Mouse (Mus musculus) forebrain, postnatal 0 days (tissue): ENCODE data around the gene Mrpl51. TPM values are rescaled to one million over a fixed set of nuclear protein-coding genes. Genes with fewer than 3 reads are reported as not detected.

Source experiments
- ATAC-seq: fragments of 200-750 bp; cut with Nextera tagmentation; 2 replicates; pipeline ENCODE4 v1.8.0; 2017; ENCODE audit warnings: mild to moderate bottlenecking, moderate library complexity
- DNase-seq: peaks from one replicate; pipeline ENCODE4 v3.0.0-alpha.2; 2015
- H3K27ac ChIP-seq: fragments of 300-500 bp; sonication (generic); 2 replicates; pipeline ENCODE4 v1.5.1; 2014; ENCODE audit warnings: low read depth, mild to moderate bottlenecking, antibody characterized with exemption, low read length, moderate library complexity, mixed read lengths
- H3K27me3 ChIP-seq: fragments of 300-500 bp; sonication (generic); 2 replicates; pipeline ENCODE4 v1.6.1; 2014; ENCODE audit warnings: mild to moderate bottlenecking, low read length, mixed read lengths; ENCODE audit not compliant: insufficient read depth
- H3K36me3 ChIP-seq: fragments of 300-500 bp; sonication (generic); 2 replicates; pipeline ENCODE4 v1.6.1; 2014; ENCODE audit warnings: mild to moderate bottlenecking, moderate library complexity; ENCODE audit not compliant: insufficient read depth
- H3K4me1 ChIP-seq: fragments of 300-500 bp; sonication (generic); 2 replicates; pipeline ENCODE4 v1.6.1; 2014; ENCODE audit warnings: antibody characterized with exemption; ENCODE audit not compliant: insufficient read depth
- H3K4me2 ChIP-seq: fragments of 300-500 bp; sonication (generic); 2 replicates; pipeline ENCODE4 v1.6.1; 2014; ENCODE audit warnings: low read depth, mild to moderate bottlenecking, moderate library complexity
- H3K4me3 ChIP-seq: fragments of 300-500 bp; sonication (generic); 2 replicates; pipeline ENCODE4 v1.5.1; 2014; ENCODE audit warnings: low read depth, low read length, mixed read lengths
- H3K9ac ChIP-seq: fragments of 300-500 bp; sonication (generic); 2 replicates; pipeline ENCODE4 v1.6.1; 2014; ENCODE audit warnings: mild to moderate bottlenecking
- H3K9me3 ChIP-seq: fragments of 300-500 bp; sonication (generic); 2 replicates; pipeline ENCODE4 v1.6.1; 2016; ENCODE audit warnings: low read length
- CTCF ChIP-seq: sonication (generic); IDR thresholded peaks from 2 replicates; pipeline ENCODE4 v1.5.1; 2016; ENCODE audit warnings: antibody characterized with exemption, control low read depth, low read depth
- WGBS: fragments of 180-500 bp; shearing (Covaris S2); extraction: QIAGEN DNeasy Blood & Tissue Kit; methylation state at CpG from one replicate; pipeline ENCODE4 v1.1.7; 2014; 5-methylcytosine and 5-hydroxymethylcytosine counted together
- microRNA-seq, 2 experiments: library from miRNA; unstranded; fragments of <30 nt; microRNA quantifications; one replicate each; pipeline ENCODE4; 2016
- polyA plus RNA-seq: library from polyadenylated mRNA; unstranded; fragments of >200 nt; fragmentation: Nextera tagmentation; extraction: Ambion mirVana; gene quantifications from 2 replicates; pipeline ENCODE4 v1.2.1, GENCODE M21; 2015
- total RNA-seq: library from RNA; depleted of rRNA; stranded (reverse); fragments of >200 nt; gene quantifications from 2 replicates; pipeline ENCODE4 v1.2.3, GENCODE M21; 2014; rRNA removed

Mrpl51 gene
- total and polyA plus RNA-seq, 2 experiments from 2014 or later: 51.3 to 146 TPM

DNA sequence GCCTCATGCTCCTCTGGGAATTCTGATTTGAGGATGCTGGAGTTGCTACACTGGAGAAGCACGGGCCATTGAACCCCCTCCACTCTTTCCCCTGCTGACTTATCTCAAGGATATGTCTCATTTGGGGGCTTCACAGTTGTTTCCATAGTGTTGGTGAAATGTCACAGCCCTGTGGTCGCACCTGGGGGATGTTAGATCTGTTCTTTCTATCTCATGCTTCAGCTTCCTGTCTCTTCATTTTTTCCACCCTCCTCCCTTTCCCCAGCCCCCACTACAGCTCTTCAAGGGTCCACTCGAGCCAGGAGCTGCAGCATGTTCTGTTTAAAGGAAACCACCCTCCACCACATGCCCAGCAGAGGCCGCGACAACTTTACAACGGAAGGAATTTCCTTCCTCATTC, 46.8 kb downstream of the Mrpl51 start:
- H3K27ac ChIP-seq: no peak overlapping the region
- H3K4me2 ChIP-seq: no peak overlapping the region
- no peak for TF ChIP-seq CTCF
- H3K36me3 ChIP-seq: no peaks in the 10 kb centered on the region
- H3K27me3 ChIP-seq: no peaks in the 10 kb centered on the region
- H3K9me3 ChIP-seq: no peaks in the 10 kb centered on the region
- ATAC-seq (no peak), DNase-seq (no peak)
- 80% methylated on average over 6 of the region's 6 CpGs for WGBS
- H3K4me3 ChIP-seq: no peak overlapping the region
- H3K9ac ChIP-seq: no peak overlapping the region
- no peaks in the 10 kb centered on the region for H3K4me1 ChIP-seq

- ATAC-seq (no peak), DNase-seq (no peak)
- no peaks in the 10 kb centered on the region for H3K4me1 ChIP-seq
- no peak overlapping the region for H3K4me2 ChIP-seq
- TF ChIP-seq CTCF: no peak
- H3K27me3 ChIP-seq: no peaks in the 10 kb centered on the region
- H3K27ac ChIP-seq: no peak overlapping the region
- WGBS: 93% methylated on average over 5 of the region's 5 CpGs
- H3K9ac ChIP-seq: no peak overlapping the region
- H3K9me3 ChIP-seq: no peaks in the 10 kb centered on the region
- no peaks in the 10 kb centered on the region for H3K36me3 ChIP-seq
- no peak overlapping the region for H3K4me3 ChIP-seq
Observed at GRCm38 (mm10) chr6:125239547-125239946, 47.9 kb downstream of the Mrpl51 start.

GRCm38 (mm10) chr6:125240617-125241016, 49.0 kb downstream of the Mrpl51 start:
- WGBS: 89% methylated on average over 5 of the region's 5 CpGs
- H3K9me3 ChIP-seq: no peaks in the 10 kb centered on the region

GRCm38 (mm10) chr6:125241566-125241965, 50.0 kb downstream of the Mrpl51 start:
- no peak for DNase-seq
- 88% methylated on average over 8 of the region's 8 CpGs for WGBS

More at GRCm38 (mm10) chr6:125240617-125241016, 49.0 kb downstream of the Mrpl51 start:
- Histone ChIP-seq H3K4me3 (no peak overlapping the region), H3K4me2 (no peak overlapping the region), H3K4me1 (no peaks in the 10 kb centered on the region), H3K27me3 (no peaks in the 10 kb centered on the region), H3K9ac (no peak overlapping the region), H3K27ac (no peak overlapping the region), H3K36me3 (no peaks in the 10 kb centered on the region)
- DNase-seq (no peak), ATAC-seq (no peak)
- no peak for TF ChIP-seq CTCF

GRCm38 (mm10) chr6:125244551-125244950, 53.0 kb downstream of the Mrpl51 start:
- 38% methylated on average over 1 of the region's 1 CpGs for WGBS
- Histone ChIP-seq H3K9me3 (no peaks in the 10 kb centered on the region), H3K9ac (no peak overlapping the region), H3K27me3 (no peaks in the 10 kb centered on the region), H3K4me2 (no peak overlapping the region), H3K4me3 (no peak overlapping the region), H3K4me1 (no peaks in the 10 kb centered on the region), H3K36me3 (no peaks in the 10 kb centered on the region), H3K27ac (no peak overlapping the region)
- no peak for TF ChIP-seq CTCF
- no peak for ATAC-seq
- DNase-seq: no peak

More at GRCm38 (mm10) chr6:125241566-125241965, 50.0 kb downstream of the Mrpl51 start:
- Histone ChIP-seq H3K27me3 (no peaks in the 10 kb centered on the region), H3K4me1 (no peaks in the 10 kb centered on the region), H3K27ac (no peak overlapping the region), H3K4me3 (no peak overlapping the region), H3K9me3 (no peaks in the 10 kb centered on the region), H3K9ac (no peak overlapping the region), H3K36me3 (no peaks in the 10 kb centered on the region), H3K4me2 (no peak overlapping the region)
- ATAC-seq: no peak
- no peak for TF ChIP-seq CTCF

Small RNA genes lying within 50 kb of the gene (microRNA-seq; reads per million reads assigned to microRNA genes)
- gene Mir3098: 0.39 to 0.85 reads per million in 2 experiments
- gene Mir8113: 0 reads per million in 2 experiments

Other genes with a start within 250 kb of the Mrpl51 start
- 82.4 and 117 TPM in 2 replicates for gene Cops7a, start 226.3 kb upstream of the Mrpl51 start, total RNA-seq
- 87.8 and 93.0 TPM in 2 replicates for gene Cops7a, start 226.3 kb upstream of the Mrpl51 start, polyA plus RNA-seq
- 12.2 and 18.3 TPM in 2 replicates for gene Pianp, start 195.1 kb upstream of the Mrpl51 start, total RNA-seq
- gene Pianp, start 195.1 kb upstream of the Mrpl51 start, polyA plus RNA-seq: 53.8 and 68.9 TPM in 2 replicates
- gene Zfp384, start 182.7 kb upstream of the Mrpl51 start, total RNA-seq: 24.7 and 34.5 TPM in 2 replicates
- gene Zfp384, start 182.7 kb upstream of the Mrpl51 start, polyA plus RNA-seq: 7.2 and 8.4 TPM in 2 replicates
- gene Ing4, start 152.0 kb upstream of the Mrpl51 start, total RNA-seq: 83.4 and 103 TPM in 2 replicates
- 102 and 111 TPM in 2 replicates for gene Ing4, start 152.0 kb upstream of the Mrpl51 start, polyA plus RNA-seq
- gene Acrbp, start 142.1 kb upstream of the Mrpl51 start, total RNA-seq: 11.3 and 12.2 TPM in 2 replicates
- 11.4 and 13.8 TPM in 2 replicates for gene Acrbp, start 142.1 kb upstream of the Mrpl51 start, polyA plus RNA-seq
- gene Lpar5, start 123.9 kb upstream of the Mrpl51 start, total RNA-seq: 0.38 and 0.71 TPM in 2 replicates
- 0.59 and 0.61 TPM in 2 replicates for gene Lpar5, start 123.9 kb upstream of the Mrpl51 start, polyA plus RNA-seq
- gene Chd4, start 95.8 kb upstream of the Mrpl51 start, total RNA-seq: 121 and 141 TPM in 2 replicates
- 53.3 and 72.6 TPM in 2 replicates for gene Chd4, start 95.8 kb upstream of the Mrpl51 start, polyA plus RNA-seq
- gene Nop2, start 59.9 kb upstream of the Mrpl51 start, total RNA-seq: 47.2 and 56.0 TPM in 2 replicates
- gene Nop2, start 59.9 kb upstream of the Mrpl51 start, polyA plus RNA-seq: 39.6 and 43.5 TPM in 2 replicates
- 24.6 and 28.8 TPM in 2 replicates for gene Iffo1, start 46.6 kb upstream of the Mrpl51 start, total RNA-seq
- gene Iffo1, start 46.6 kb upstream of the Mrpl51 start, polyA plus RNA-seq: 12.8 and 18.3 TPM in 2 replicates
- gene Gapdh, start 25.3 kb upstream of the Mrpl51 start, total RNA-seq: 2,022 and 2,511 TPM in 2 replicates
- gene Gapdh, start 25.3 kb upstream of the Mrpl51 start, polyA plus RNA-seq: 1,543 and 1,551 TPM in 2 replicates
- 32.5 and 43.5 TPM in 2 replicates for gene Ncapd2, start 100 bp upstream of the Mrpl51 start, total RNA-seq
- 18.9 and 25.8 TPM in 2 replicates for gene Ncapd2, start 100 bp upstream of the Mrpl51 start, polyA plus RNA-seq
- 6.7 and 12.9 TPM in 2 replicates for gene Vamp1, start 23.8 kb downstream of the Mrpl51 start, total RNA-seq
- 7.9 and 11.9 TPM in 2 replicates for gene Vamp1, start 23.8 kb downstream of the Mrpl51 start, polyA plus RNA-seq
- 2.5 and 4.3 TPM in 2 replicates for gene Tapbpl, start 40.1 kb downstream of the Mrpl51 start, total RNA-seq
- 3.7 and 6.9 TPM in 2 replicates for gene Tapbpl, start 40.1 kb downstream of the Mrpl51 start, polyA plus RNA-seq
- not detected in 2 replicates for gene Cd27, start 45.2 kb downstream of the Mrpl51 start, total RNA-seq
- 0.33 TPM in 1 of 2 replicates, not detected in the other for gene Cd27, start 45.2 kb downstream of the Mrpl51 start, polyA plus RNA-seq
- not detected in 2 replicates for gene Tuba3a, start 94.2 kb downstream of the Mrpl51 start, total RNA-seq
- not detected in 2 replicates for gene Tuba3a, start 94.2 kb downstream of the Mrpl51 start, polyA plus RNA-seq
- 14.9 and 19.9 TPM in 2 replicates for gene Ltbr, start 122.1 kb downstream of the Mrpl51 start, total RNA-seq
- 11.4 and 14.8 TPM in 2 replicates for gene Ltbr, start 122.1 kb downstream of the Mrpl51 start, polyA plus RNA-seq
- 0.67 and 1.2 TPM in 2 replicates for gene Scnn1a, start 128.9 kb downstream of the Mrpl51 start, total RNA-seq
- 1.0 and 1.5 TPM in 2 replicates for gene Scnn1a, start 128.9 kb downstream of the Mrpl51 start, polyA plus RNA-seq
- 6.8 and 12.1 TPM in 2 replicates for gene Tnfrsf1a, start 157.6 kb downstream of the Mrpl51 start, total RNA-seq
- 13.2 and 13.6 TPM in 2 replicates for gene Tnfrsf1a, start 157.6 kb downstream of the Mrpl51 start, polyA plus RNA-seq
- 0.15 and 1.00 TPM in 2 replicates for gene Plekhg6, start 189.0 kb downstream of the Mrpl51 start, total RNA-seq
- gene Plekhg6, start 189.0 kb downstream of the Mrpl51 start, polyA plus RNA-seq: 0.16 TPM in 2 replicates